Mouse (Mus musculus) C2C12 (cell line): Measurements from ENCODE around the gene Gimd1. TPM values are rescaled to one million over a fixed set of nuclear protein-coding genes. Genes with fewer than 3 reads are reported as not detected.

Experiments
- H3K27me3 ChIP-seq: one replicate; pipeline ENCODE4 v1.6.1; 2011; ENCODE audit not compliant: control insufficient read depth, insufficient read depth, insufficient read length
- H3K36me3 ChIP-seq: one replicate; pipeline ENCODE4 v1.6.1; 2011; ENCODE audit not compliant: control insufficient read depth, insufficient read depth
- H3K4me3 ChIP-seq: one replicate; pipeline ENCODE4 v1.5.1; 2011; ENCODE audit warnings: mild to moderate bottlenecking, control low read depth; ENCODE audit not compliant: poor library complexity, insufficient read depth, severe bottlenecking
- H3K79me2 ChIP-seq: one replicate; pipeline ENCODE4 v1.6.1; 2011; ENCODE audit not compliant: control insufficient read depth, insufficient read depth
- H3K79me3 ChIP-seq: one replicate; pipeline ENCODE4 v1.6.1; 2011; ENCODE audit warnings: low read depth, control low read depth
- H3ac ChIP-seq: one replicate; pipeline ENCODE3; 2011; ENCODE audit warnings: low read depth; ENCODE audit not compliant: control insufficient read depth, insufficient read length
- CEBPB ChIP-seq: IDR thresholded peaks from one replicate; pipeline ENCODE4 v1.6.1; 2011; ENCODE audit warnings: low read depth, mild to moderate bottlenecking, control low read depth, moderate library complexity
- CTCF ChIP-seq: IDR thresholded peaks from one replicate; pipeline ENCODE4 v1.5.1; 2011; ENCODE audit not compliant: control insufficient read depth, insufficient read depth, insufficient read length
- FOSL1 ChIP-seq: IDR thresholded peaks from one replicate; pipeline ENCODE4 v1.8.0; 2011; ENCODE audit warnings: mild to moderate bottlenecking, low read length; ENCODE audit not compliant: poor library complexity, insufficient read depth, severe bottlenecking
- MAX ChIP-seq: IDR thresholded peaks from one replicate; pipeline ENCODE4 v1.6.1; 2011; ENCODE audit warnings: mild to moderate bottlenecking, control low read depth
- MYOD1 ChIP-seq: IDR thresholded peaks from one replicate; pipeline ENCODE4 v1.6.1; 2011; ENCODE audit warnings: low read depth; ENCODE audit not compliant: control insufficient read depth, insufficient read length
- MYOG ChIP-seq: IDR thresholded peaks from one replicate; pipeline ENCODE4 v1.6.1; 2011; ENCODE audit not compliant: control insufficient read depth, insufficient read length; ENCODE audit errors: extremely low read depth
- USF1 ChIP-seq: IDR thresholded peaks from one replicate; pipeline ENCODE4 v1.6.1; 2011; ENCODE audit warnings: low read depth, mild to moderate bottlenecking, control low read depth, moderate library complexity
- long read RNA-seq, 2 experiments: library from polyadenylated mRNA; unstranded; transcript quantifications; one replicate each; pipeline ENCODE4 v2.0.0; 2019 to 2020
- polyA plus RNA-seq: library from polyadenylated mRNA; unstranded; fragments of >200 nt; fragmentation: generic; extraction: Trizol; gene quantifications from one replicate; pipeline ENCODE4 v1.2.1, GENCODE M21; 2012; ENCODE audit warnings: missing spikeins

Gene Gimd1
- polyA plus RNA-seq: not detected
- long read RNA-seq, experiment 1: 0 reads
- long read RNA-seq, experiment 2: 0 reads

DNA sequence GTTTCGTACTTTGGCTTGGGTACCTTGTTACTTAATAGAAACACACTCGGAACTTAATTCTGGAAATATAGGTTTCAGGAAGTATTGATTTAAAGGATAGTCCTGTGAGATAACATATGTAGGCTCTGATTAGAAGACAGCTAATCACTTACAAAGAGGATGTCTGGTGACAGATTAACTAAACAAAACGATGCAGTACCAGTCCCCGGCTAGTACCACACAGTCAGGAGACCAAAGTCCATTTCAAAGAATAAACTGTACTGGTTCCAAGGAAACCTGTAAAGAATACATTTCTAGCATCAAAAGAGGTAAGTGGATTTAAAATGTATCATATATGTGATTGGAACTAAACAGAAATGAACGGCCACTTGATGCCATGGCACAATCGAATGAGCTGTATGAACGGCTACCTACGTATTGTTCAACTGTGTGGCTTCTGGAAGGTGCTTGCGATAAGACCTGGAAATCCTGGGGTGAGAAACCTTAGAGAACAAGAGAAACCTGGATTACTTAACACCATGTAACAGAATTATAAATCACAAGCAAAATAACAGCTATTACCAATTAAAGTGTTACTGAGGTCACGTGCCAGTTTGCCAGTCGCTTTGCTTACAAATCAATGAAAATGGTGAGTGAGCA is at the start of gene Gimd1:
TSS of gene Gimd1 (plus strand) at position 220 of the 639 bp plus-strand sequence.
- Histone ChIP-seq H3K79me3 (no peaks in the 10 kb centered on the region), H3ac (no peak within 1 kb of the TSS), H3K36me3 (no peaks in the 10 kb centered on the region), H3K79me2 (no peaks in the 10 kb centered on the region), H3K4me3 (no peak within 1 kb of the TSS), H3K27me3 (no peaks in the 10 kb centered on the region)
- TF ChIP-seq CTCF (no peak), MYOD1 (no peak), MYOG (no peak)

- no peak overlapping the region for H3K4me3 ChIP-seq
- no peaks in the 10 kb centered on the region for H3K27me3 ChIP-seq
- no peaks in the 10 kb centered on the region for H3K36me3 ChIP-seq
- H3K79me2 ChIP-seq: no peaks in the 10 kb centered on the region
- no peaks in the 10 kb centered on the region for H3K79me3 ChIP-seq
- TF ChIP-seq FOSL1 (no peak), CTCF (no peak), MYOD1 (peak; percentile 52)
- no peak overlapping the region for H3ac ChIP-seq
Observed at GRCm38 (mm10) chr3:132581198-132581597, 48.4 kb upstream of the Gimd1 start.

GRCm38 (mm10) chr3:132582339-132582738 is 47.3 kb upstream of the Gimd1 start:
- no peak overlapping the region for H3ac ChIP-seq
- H3K36me3 ChIP-seq: no peaks in the 10 kb centered on the region
- TF ChIP-seq MYOG: no peak
- no peak for TF ChIP-seq CTCF
- no peak for TF ChIP-seq FOSL1
- TF ChIP-seq MYOD1: no peak
- no peak for TF ChIP-seq CEBPB
- TF ChIP-seq MAX: no peak
- no peak for TF ChIP-seq USF1
- no peak overlapping the region for H3K4me3 ChIP-seq
- no peaks in the 10 kb centered on the region for H3K79me3 ChIP-seq
- H3K79me2 ChIP-seq: no peaks in the 10 kb centered on the region
- H3K27me3 ChIP-seq: no peaks in the 10 kb centered on the region

DNA sequence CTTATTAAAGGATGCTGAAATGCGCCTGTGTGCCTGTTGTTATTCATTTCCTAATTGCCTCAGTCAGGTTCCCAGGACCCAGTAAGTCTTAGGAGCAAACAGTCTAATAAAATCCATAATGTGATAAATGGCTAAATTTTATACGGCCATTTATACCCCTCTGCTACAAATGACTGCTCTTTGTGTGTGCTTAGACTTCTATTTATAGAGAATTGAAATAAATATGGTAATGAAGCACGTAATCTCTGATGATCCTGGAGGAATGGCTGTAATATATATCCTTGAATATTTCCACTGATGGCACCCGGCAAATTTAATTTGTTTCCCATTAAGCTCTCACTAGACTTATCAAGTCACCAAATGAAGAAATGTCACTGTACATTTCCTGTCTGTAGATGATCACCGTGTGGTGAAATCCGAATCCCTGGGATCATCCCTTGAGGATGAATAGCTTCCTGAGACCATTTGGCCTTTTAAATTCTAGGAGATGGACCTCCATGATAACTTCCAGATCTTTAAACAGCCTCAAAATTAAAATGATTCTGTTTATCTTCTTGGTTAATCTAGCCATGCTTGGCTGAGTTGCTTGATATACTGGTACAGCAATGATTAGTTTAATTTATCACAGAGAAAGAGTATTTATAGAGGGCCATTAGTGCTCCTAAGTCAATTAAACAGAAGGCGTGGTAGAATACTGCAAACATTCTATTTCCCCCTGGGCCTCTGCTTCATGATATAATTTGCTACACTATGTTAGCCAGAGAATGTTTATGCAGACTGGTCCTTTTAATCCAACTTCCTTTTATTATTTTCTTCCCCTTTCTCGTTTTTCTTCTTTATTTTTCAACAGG is 44.3 kb upstream of the Gimd1 start:
- TF ChIP-seq FOSL1: no peak
- Histone ChIP-seq H3K79me2 (no peaks in the 10 kb centered on the region), H3K79me3 (no peaks in the 10 kb centered on the region), H3K27me3 (no peaks in the 10 kb centered on the region), H3ac (no peak overlapping the region), H3K36me3 (no peaks in the 10 kb centered on the region), H3K4me3 (no peak overlapping the region)

DNA sequence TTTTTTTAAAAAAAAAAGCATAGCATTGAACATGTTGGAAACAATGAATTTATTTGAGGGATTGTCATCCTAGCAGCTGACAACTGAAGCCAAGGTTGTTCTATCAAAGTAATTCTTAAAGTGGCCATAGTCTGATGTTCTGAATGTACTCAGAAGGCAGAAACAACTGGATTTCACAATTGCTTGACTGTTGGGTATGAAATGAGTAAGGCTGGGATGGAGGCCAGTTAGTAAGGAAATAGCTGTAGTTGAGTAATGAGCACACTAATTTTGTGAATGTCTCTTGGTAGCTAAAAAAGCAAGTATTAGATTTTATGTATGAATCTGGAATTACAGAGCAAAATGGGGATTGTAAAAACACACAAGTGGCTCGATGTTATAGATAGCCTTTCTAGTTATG is 41.5 kb upstream of the Gimd1 start:
- no peaks in the 10 kb centered on the region for H3K79me2 ChIP-seq
- H3K27me3 ChIP-seq: no peaks in the 10 kb centered on the region
- H3K36me3 ChIP-seq: no peaks in the 10 kb centered on the region
- H3K4me3 ChIP-seq: no peak overlapping the region
- H3K79me3 ChIP-seq: no peaks in the 10 kb centered on the region
- TF ChIP-seq MYOG (no peak), MYOD1 (no peak), CEBPB (no peak), CTCF (no peak), MAX (no peak), USF1 (no peak), FOSL1 (no peak)
- H3ac ChIP-seq: no peak overlapping the region

- Histone ChIP-seq H3K79me3 (no peaks in the 10 kb centered on the region), H3ac (no peak overlapping the region), H3K36me3 (no peaks in the 10 kb centered on the region), H3K27me3 (no peaks in the 10 kb centered on the region), H3K4me3 (no peak overlapping the region), H3K79me2 (no peaks in the 10 kb centered on the region)
- no peak for TF ChIP-seq FOSL1
- TF ChIP-seq MAX: no peak
- no peak for TF ChIP-seq MYOD1
- no peak for TF ChIP-seq MYOG
- TF ChIP-seq CEBPB: no peak
- no peak for TF ChIP-seq USF1
- no peak for TF ChIP-seq CTCF
Observed at GRCm38 (mm10) chr3:132590010-132590409, 39.6 kb upstream of the Gimd1 start.
